Mouse (Mus musculus): ENCODE data around the gene Gpr183. TPM values are rescaled to one million over a fixed set of nuclear protein-coding genes. Genes with fewer than 3 reads are reported as not detected.

Gene Gpr183
- polyA plus RNA-seq, 1 experiment from 2014 or later, result 3.0 TPM

DNA sequence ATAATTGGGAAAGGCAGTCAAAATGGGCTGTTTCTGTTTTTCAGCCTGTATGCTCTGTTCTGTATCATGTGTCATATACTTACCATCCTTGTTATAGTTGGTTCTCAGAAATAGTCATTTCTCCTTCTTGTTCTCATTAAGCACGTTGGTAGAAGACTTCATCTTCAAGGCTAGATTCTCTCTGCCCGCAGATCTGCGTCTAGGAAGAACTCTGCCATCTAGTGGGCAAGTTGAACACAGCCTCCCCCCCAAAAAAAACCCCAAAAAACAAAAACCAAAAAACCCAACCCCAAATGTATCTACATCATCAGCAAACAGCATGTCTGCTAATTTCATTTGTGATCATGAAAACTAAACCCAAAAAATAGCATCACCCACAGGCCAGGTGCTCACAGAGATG is 45.2 kb downstream of the Gpr183 start:
- Histone ChIP-seq H3K9me3 (ENCODE audit: control insufficient read depth, low read length) (no peaks in the 10 kb centered on the region), H3K4me1 (ENCODE audit: control insufficient read depth, insufficient read depth, low read length) (no peaks in the 10 kb centered on the region), H3K4me2 (ENCODE audit: low read depth, severe bottlenecking) (no peak overlapping the region), H3K36me3 (ENCODE audit: control insufficient read depth, insufficient read depth, low read length) (no peaks in the 10 kb centered on the region), H3K9ac (ENCODE audit: low read length) (no peak overlapping the region), H3K27ac (replicated peaks; ENCODE audit: low read depth, low read length) (no peak overlapping the region), H3K27me3 (ENCODE audit: control insufficient read depth, insufficient read depth, low read length) (no peaks in the 10 kb centered on the region), H3K4me3 (ENCODE audit: low read depth, low read length) (no peak overlapping the region)
- DNase-seq (ENCODE audit: low spot score) (no peak), ATAC-seq (ENCODE audit: insufficient number of reproducible peaks, low FRiP score, low TSS enrichment, low read depth) (no peak)
- 34% methylated on average over 3 of the region's 3 CpGs for WGBS

DNA sequence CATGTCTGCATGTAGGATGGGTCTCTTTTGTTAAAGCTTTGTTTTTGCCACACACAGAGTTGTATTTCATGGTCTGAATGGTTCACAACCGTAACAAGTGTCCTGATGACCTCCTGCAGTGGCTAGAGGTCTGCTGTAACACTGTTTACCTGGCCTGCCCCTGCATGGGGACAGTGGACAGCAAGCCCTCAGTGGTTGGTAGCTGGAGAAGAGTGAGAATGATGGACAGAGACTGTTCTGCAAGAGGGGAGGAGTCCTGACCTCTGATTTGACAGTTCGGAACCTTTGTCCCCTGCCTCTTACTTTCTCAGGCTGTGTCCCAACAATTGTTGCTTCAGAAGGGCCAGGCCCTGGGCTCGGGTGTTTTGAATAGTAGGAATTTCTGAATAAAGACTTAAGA is 46.7 kb downstream of the Gpr183 start:
- H3K4me2 ChIP-seq (ENCODE audit: low read depth, severe bottlenecking), result no peak overlapping the region
- H3K9ac ChIP-seq (ENCODE audit: low read length), result no peak overlapping the region
- ATAC-seq (ENCODE audit: insufficient number of reproducible peaks, low FRiP score, low TSS enrichment, low read depth) (no peak), DNase-seq (ENCODE audit: low spot score) (no peak)
- no peaks in the 10 kb centered on the region for H3K27me3 ChIP-seq (ENCODE audit: control insufficient read depth, insufficient read depth, low read length)
- H3K27ac ChIP-seq (replicated peaks; ENCODE audit: low read depth, low read length), result no peak overlapping the region
- no peaks in the 10 kb centered on the region for H3K9me3 ChIP-seq (ENCODE audit: control insufficient read depth, low read length)
- no peaks in the 10 kb centered on the region for H3K4me1 ChIP-seq (ENCODE audit: control insufficient read depth, insufficient read depth, low read length)
- H3K36me3 ChIP-seq (ENCODE audit: control insufficient read depth, insufficient read depth, low read length), result no peaks in the 10 kb centered on the region
- no peak overlapping the region for H3K4me3 ChIP-seq (ENCODE audit: low read depth, low read length)
- WGBS, result 86% methylated on average over 3 of the region's 3 CpGs

DNA sequence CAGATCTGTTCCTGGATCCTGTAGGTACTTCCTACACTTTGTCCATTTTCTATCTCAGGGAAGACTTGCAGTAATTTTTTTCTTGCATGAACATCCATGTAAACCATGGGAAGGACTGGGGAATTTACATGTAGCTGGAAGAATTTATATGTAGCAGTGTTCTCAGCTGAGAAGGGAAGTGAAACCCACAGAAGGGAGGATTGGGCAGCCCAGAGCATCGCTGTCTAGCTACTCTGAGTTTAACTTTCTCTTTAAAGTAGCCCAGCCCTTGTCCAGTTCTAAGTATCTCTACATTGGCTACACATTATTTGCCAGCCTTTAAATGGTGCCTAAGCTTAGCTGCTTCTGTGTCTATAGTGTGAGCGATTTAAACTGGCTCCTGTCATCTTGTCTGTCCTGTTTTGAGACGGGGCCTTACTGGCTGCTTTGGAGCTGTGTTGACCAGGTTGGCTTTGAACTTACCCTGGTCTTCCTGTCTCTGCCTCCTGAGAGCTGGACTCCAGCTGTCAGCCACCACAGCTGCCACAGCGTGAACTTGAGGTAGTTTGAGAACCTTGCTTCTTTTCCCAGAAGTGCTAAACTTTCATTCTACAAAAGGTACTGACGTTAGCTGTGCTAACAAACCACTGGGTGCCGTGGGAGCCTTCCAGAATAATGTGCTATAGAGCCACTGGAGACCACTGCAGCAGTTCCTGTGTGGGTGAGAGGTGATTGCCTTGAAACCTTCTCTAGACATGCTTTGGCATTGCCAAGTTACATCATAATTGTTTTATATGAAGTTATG is 48.5 kb downstream of the Gpr183 start:
- H3K4me2 ChIP-seq (ENCODE audit: low read depth, severe bottlenecking), result no peak overlapping the region
- H3K9me3 ChIP-seq (ENCODE audit: control insufficient read depth, low read length), result no peaks in the 10 kb centered on the region
- no peak for DNase-seq (ENCODE audit: low spot score)
- WGBS, result 85% methylated on average over 6 of the region's 6 CpGs
- no peak overlapping the region for H3K9ac ChIP-seq (ENCODE audit: low read length)
- no peaks in the 10 kb centered on the region for H3K4me1 ChIP-seq (ENCODE audit: control insufficient read depth, insufficient read depth, low read length)
- no peak overlapping the region for H3K4me3 ChIP-seq (ENCODE audit: low read depth, low read length)
- H3K36me3 ChIP-seq (ENCODE audit: control insufficient read depth, insufficient read depth, low read length), result 0 out of 2 replicates have a peak, but pooled peaks cover 4% of the 10 kb centered on the region
- no peak overlapping the region for H3K27ac ChIP-seq (replicated peaks; ENCODE audit: low read depth, low read length)
- no peak for ATAC-seq (ENCODE audit: insufficient number of reproducible peaks, low FRiP score, low TSS enrichment, low read depth)
- H3K27me3 ChIP-seq (ENCODE audit: control insufficient read depth, insufficient read depth, low read length), result no peaks in the 10 kb centered on the region

DNA sequence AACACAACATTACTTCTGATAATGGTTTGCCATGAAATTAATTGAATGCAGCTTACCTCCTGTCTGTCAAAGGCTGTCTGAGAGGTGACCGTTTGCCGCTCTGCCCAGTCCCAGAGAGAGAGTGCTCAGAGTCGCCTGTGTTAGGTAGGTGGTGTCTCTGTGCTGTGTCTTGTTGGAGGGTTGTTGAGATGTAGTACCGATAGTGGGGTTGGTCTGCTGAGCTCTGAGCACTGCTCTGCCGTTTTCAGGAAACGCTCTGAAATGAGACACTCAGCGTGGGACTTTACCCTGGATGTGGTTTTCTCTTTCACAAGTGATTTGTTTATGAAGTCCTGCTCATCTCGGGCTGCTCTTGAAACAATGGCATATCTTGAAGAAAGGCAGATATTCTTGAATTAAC is 49.4 kb downstream of the Gpr183 start, which contains the start of gene Gpr18:
Gpr18 (minus strand) TSS at position 161 of the 400 bp plus-strand sequence.
- no peak within 1 kb of the TSS for H3K4me3 ChIP-seq (ENCODE audit: low read depth, low read length)
- no peak for DNase-seq (ENCODE audit: low spot score)
- peaks cover 4% of the 10 kb centered on the region; the same call in 1 of the 2 replicates for H3K36me3 ChIP-seq (ENCODE audit: control insufficient read depth, insufficient read depth, low read length)
- H3K27ac ChIP-seq (replicated peaks; ENCODE audit: low read depth, low read length), result no peak within 1 kb of the TSS
- no peak within 1 kb of the TSS for H3K9ac ChIP-seq (ENCODE audit: low read length)
- no peaks in the 10 kb centered on the region for H3K4me1 ChIP-seq (ENCODE audit: control insufficient read depth, insufficient read depth, low read length)
- ATAC-seq (ENCODE audit: insufficient number of reproducible peaks, low FRiP score, low TSS enrichment, low read depth), result no peak
- no peaks in the 10 kb centered on the region for H3K9me3 ChIP-seq (ENCODE audit: control insufficient read depth, low read length)
- H3K27me3 ChIP-seq (ENCODE audit: control insufficient read depth, insufficient read depth, low read length), result no peaks in the 10 kb centered on the region
- 79% methylated on average over 8 of the region's 8 CpGs for WGBS
- H3K4me2 ChIP-seq (ENCODE audit: low read depth, severe bottlenecking), result no peak within 1 kb of the TSS

DNA sequence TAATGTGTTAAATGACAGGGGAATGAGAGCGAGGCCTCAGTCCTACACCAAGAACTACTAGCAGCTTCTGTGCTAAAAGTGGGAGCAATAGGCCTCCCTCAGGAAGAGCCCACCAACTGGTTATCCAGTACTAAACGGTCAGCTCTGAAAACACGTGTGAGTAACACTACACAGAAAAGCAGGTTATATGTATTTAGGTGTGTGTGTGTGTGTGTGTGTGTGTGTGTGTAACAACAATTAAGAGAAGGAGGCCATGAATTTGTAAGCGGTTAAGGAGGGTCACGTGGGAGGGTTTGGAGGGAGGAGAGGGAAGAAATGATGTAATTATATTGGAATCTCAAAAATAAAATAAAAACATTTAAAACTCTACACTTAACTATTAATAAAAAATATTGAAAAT is 49.9 kb downstream of the Gpr183 start:
- no peaks in the 10 kb centered on the region for H3K9me3 ChIP-seq (ENCODE audit: control insufficient read depth, low read length)
- no peak overlapping the region for H3K9ac ChIP-seq (ENCODE audit: low read length)
- no peaks in the 10 kb centered on the region for H3K27me3 ChIP-seq (ENCODE audit: control insufficient read depth, insufficient read depth, low read length)
- no peak for ATAC-seq (ENCODE audit: insufficient number of reproducible peaks, low FRiP score, low TSS enrichment, low read depth)
- no peaks in the 10 kb centered on the region for H3K4me1 ChIP-seq (ENCODE audit: control insufficient read depth, insufficient read depth, low read length)
- no peak overlapping the region for H3K4me2 ChIP-seq (ENCODE audit: low read depth, severe bottlenecking)
- H3K36me3 ChIP-seq (ENCODE audit: control insufficient read depth, insufficient read depth, low read length), result peaks cover 4% of the 10 kb centered on the region; the same call in 1 of the 2 replicates
- no peak overlapping the region for H3K27ac ChIP-seq (replicated peaks; ENCODE audit: low read depth, low read length)
- H3K4me3 ChIP-seq (ENCODE audit: low read depth, low read length), result no peak overlapping the region
- 91% methylated on average over 5 of the region's 5 CpGs for WGBS
- DNase-seq (ENCODE audit: low spot score), result no peak

DNA sequence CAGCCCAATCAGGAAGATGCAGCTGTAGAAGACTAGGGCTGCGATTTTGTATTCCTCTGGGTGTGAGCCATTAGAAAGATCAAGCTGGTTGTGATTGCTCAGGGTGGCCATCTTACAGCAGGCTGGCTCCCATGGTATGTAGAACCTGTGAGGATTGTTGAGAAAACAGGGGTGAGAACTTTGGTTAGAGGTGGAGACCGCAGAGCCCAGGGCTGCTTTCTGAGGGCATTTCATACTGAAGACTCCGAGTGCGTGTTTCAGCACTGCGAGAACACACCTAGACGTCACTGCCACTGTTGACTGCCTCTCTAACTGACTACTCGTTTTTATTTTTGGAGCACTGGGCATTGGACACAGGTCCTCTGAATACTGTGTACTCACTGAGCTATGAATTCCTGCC is 52.5 kb downstream of the Gpr183 start:
- no peak for ATAC-seq (ENCODE audit: insufficient number of reproducible peaks, low FRiP score, low TSS enrichment, low read depth)
- Histone ChIP-seq H3K4me3 (ENCODE audit: low read depth, low read length) (no peak overlapping the region), H3K4me2 (ENCODE audit: low read depth, severe bottlenecking) (no peak overlapping the region), H3K9ac (ENCODE audit: low read length) (no peak overlapping the region), H3K36me3 (ENCODE audit: control insufficient read depth, insufficient read depth, low read length) (peaks cover 4% of the 10 kb centered on the region; the same call in 1 of the 2 replicates), H3K27me3 (ENCODE audit: control insufficient read depth, insufficient read depth, low read length) (no peaks in the 10 kb centered on the region), H3K9me3 (ENCODE audit: control insufficient read depth, low read length) (no peaks in the 10 kb centered on the region), H3K4me1 (ENCODE audit: control insufficient read depth, insufficient read depth, low read length) (no peaks in the 10 kb centered on the region), H3K27ac (replicated peaks; ENCODE audit: low read depth, low read length) (no peak overlapping the region)
- DNase-seq (ENCODE audit: low spot score), result no peak
- 91% methylated on average over 7 of the region's 7 CpGs for WGBS

DNA sequence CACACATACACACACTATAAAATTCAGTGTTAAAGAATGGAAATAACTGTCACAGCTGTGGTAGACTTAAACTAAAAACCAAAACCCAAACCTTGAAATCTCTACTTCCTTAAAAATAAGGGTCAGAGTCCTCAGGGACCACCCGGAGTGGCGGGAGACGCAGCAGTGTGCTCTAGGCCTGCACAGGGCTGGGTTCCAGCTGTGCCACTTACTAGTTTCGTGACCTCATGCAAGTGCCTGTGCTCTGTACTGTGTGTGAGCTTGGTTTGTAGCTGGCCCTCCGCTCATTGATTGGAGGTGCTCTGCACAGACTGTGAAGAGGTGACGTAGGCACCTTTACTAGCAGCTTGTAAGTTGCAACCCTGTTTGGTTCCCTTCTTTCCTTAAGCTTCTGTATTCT is 55.1 kb downstream of the Gpr183 start:
- H3K27ac ChIP-seq (replicated peaks; ENCODE audit: low read depth, low read length), result no peak overlapping the region
- no peaks in the 10 kb centered on the region for H3K4me1 ChIP-seq (ENCODE audit: control insufficient read depth, insufficient read depth, low read length)
- H3K27me3 ChIP-seq (ENCODE audit: control insufficient read depth, insufficient read depth, low read length), result no peaks in the 10 kb centered on the region
- H3K36me3 ChIP-seq (ENCODE audit: control insufficient read depth, insufficient read depth, low read length), result peaks cover 4% of the 10 kb centered on the region; the same call in 1 of the 2 replicates
- no peak for DNase-seq (ENCODE audit: low spot score)
- H3K4me2 ChIP-seq (ENCODE audit: low read depth, severe bottlenecking), result no peak overlapping the region
- ATAC-seq (ENCODE audit: insufficient number of reproducible peaks, low FRiP score, low TSS enrichment, low read depth), result no peak
- no peaks in the 10 kb centered on the region for H3K9me3 ChIP-seq (ENCODE audit: control insufficient read depth, low read length)
- H3K4me3 ChIP-seq (ENCODE audit: low read depth, low read length), result no peak overlapping the region
- H3K9ac ChIP-seq (ENCODE audit: low read length), result no peak overlapping the region
- 89% methylated on average over 6 of the region's 6 CpGs for WGBS

DNA sequence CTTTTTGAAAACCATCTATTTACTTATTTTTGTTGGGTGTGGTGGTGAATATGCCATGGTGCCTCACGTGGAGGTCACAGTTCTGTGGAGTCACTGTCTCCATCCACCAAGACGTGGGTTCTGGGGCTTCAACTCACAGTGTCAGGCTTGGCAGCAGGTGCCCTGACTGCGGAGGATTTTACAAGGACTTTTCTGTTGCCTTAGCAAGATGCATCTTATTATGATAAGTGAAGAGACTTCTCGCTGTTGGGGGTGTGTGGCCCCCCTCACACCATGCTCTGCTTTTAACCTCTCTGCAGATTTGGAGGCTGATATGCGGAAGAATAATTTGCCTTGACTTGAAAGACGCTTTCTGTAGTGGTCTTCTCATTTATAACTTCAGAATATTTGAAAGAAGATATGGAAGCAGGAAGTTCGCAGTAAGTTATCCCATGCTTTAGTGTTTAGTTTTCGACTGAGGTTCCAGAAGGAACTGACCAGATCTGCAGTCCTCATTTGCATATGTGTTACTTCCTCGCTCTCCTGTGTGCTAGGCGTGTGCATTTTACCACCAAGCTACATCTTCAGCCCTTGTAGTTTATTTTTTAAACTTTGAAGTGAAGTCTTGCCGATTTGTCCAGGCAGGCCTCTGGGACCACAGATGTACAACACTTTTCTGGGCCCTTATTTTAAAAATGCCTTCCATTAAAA is 57.9 kb downstream of the Gpr183 start:
- no peak for ATAC-seq (ENCODE audit: insufficient number of reproducible peaks, low FRiP score, low TSS enrichment, low read depth)
- H3K4me2 ChIP-seq (ENCODE audit: low read depth, severe bottlenecking), result no peak overlapping the region

More for the DNA sequence above, 57.9 kb downstream of the Gpr183 start:
- DNase-seq (ENCODE audit: low spot score), result no peak
- Histone ChIP-seq H3K9me3 (ENCODE audit: control insufficient read depth, low read length) (no peaks in the 10 kb centered on the region), H3K36me3 (ENCODE audit: control insufficient read depth, insufficient read depth, low read length) (peaks cover 6% of the 10 kb centered on the region; the same call in 1 of the 2 replicates), H3K27ac (replicated peaks; ENCODE audit: low read depth, low read length) (no peak overlapping the region), H3K4me1 (ENCODE audit: control insufficient read depth, insufficient read depth, low read length) (no peaks in the 10 kb centered on the region), H3K4me3 (ENCODE audit: low read depth, low read length) (no peak overlapping the region), H3K27me3 (ENCODE audit: control insufficient read depth, insufficient read depth, low read length) (no peaks in the 10 kb centered on the region), H3K9ac (ENCODE audit: low read length) (no peak overlapping the region)
- 91% methylated on average over 11 of the region's 11 CpGs for WGBS
